Mouse (Mus musculus) CH12.LX (cell line): Measurements from ENCODE around the gene Wnt7a. TPM values are rescaled to one million over a fixed set of nuclear protein-coding genes. Genes with fewer than 3 reads are reported as not detected.

Source experiments
- DNase-seq: peaks from one replicate; pipeline ENCODE4 v3.0.0-alpha.2; 2013; ENCODE audit errors: extremely low read depth
- H3K27ac ChIP-seq: 2 replicates; pipeline ENCODE4 v1.5.1; 2012; ENCODE audit warnings: low read depth, mild to moderate bottlenecking, control low read depth, moderate library complexity; ENCODE audit not compliant: insufficient read depth
- H3K27me3 ChIP-seq: replicated peaks from 2 replicates; pipeline ENCODE3; 2012; ENCODE audit warnings: inconsistent platforms
- H3K36me3 ChIP-seq, 2 experiments: replicated peaks in 1 of 2; 2 replicates each; pipeline versions ENCODE3 to v1.6.1; 2012; ENCODE audit warnings: inconsistent platforms in 1 of 2, low read length in 1 of 2, mild to moderate bottlenecking in 1 of 2, mixed read lengths in 1 of 2, moderate library complexity in 1 of 2; ENCODE audit not compliant: control insufficient read depth in 1 of 2, insufficient read depth in 1 of 2
- H3K4me1 ChIP-seq, 2 experiments: 2 replicates each; pipeline ENCODE4 v1.6.1; 2012; ENCODE audit warnings: inconsistent platforms in 1 of 2, moderate library complexity in 1 of 2; ENCODE audit not compliant: insufficient read depth in 2 of 2, control insufficient read depth in 1 of 2
- H3K4me2 ChIP-seq: 2 replicates; pipeline ENCODE4 v1.6.1; 2012; ENCODE audit warnings: low read depth, mild to moderate bottlenecking, control low read depth; ENCODE audit not compliant: poor library complexity, insufficient read depth, severe bottlenecking
- H3K4me3 ChIP-seq, 3 experiments: fragments of 150-350 bp in 1 of 3; sonication (generic) in 1 of 3; replicated peaks in 1 of 3; 2 replicates each; pipeline versions ENCODE3 to v1.5.1; 2011 to 2012; ENCODE audit warnings: low read depth in 2 of 3, low read length in 2 of 3, mild to moderate bottlenecking in 2 of 3, moderate library complexity in 2 of 3, control low read depth in 1 of 3, improper control_type of control experiment in 1 of 3, inconsistent platforms in 1 of 3, mixed read lengths in 1 of 3; ENCODE audit not compliant: poor library complexity in 1 of 3
- H3K79me2 ChIP-seq: replicated peaks from 2 replicates; pipeline ENCODE4 v1.6.1; 2012; ENCODE audit warnings: mild to moderate bottlenecking, moderate library complexity; ENCODE audit not compliant: control insufficient read depth, poor library complexity, insufficient read depth, severe bottlenecking; ENCODE audit errors: extremely low read depth
- H3K9ac ChIP-seq: 2 replicates; pipeline ENCODE4 v1.6.1; 2012; ENCODE audit warnings: low read depth, mild to moderate bottlenecking, control low read depth, moderate library complexity; ENCODE audit not compliant: insufficient read depth
- H3K9me3 ChIP-seq: replicated peaks from 2 replicates; pipeline ENCODE3; 2012; ENCODE audit warnings: low read length, inconsistent platforms, mixed read lengths
- CHD1 ChIP-seq: IDR thresholded peaks from 2 replicates; pipeline ENCODE4 v1.6.1; 2012; ENCODE audit warnings: low read depth, low read length, improper control_type of control experiment, inconsistent platforms
- CTCF ChIP-seq, 2 experiments: IDR thresholded peaks in 1 of 2; conservative IDR thresholded peaks in 1 of 2; 2 replicates each; pipeline ENCODE4 v1.5.1; 2011 to 2012; ENCODE audit warnings: low read depth in 2 of 2, low read length in 2 of 2, improper control_type of control experiment in 1 of 2, inconsistent platforms in 1 of 2, mild to moderate bottlenecking in 1 of 2, moderate library complexity in 1 of 2
- ELF1 ChIP-seq: IDR thresholded peaks from 2 replicates; pipeline ENCODE4 v1.6.1; 2014; ENCODE audit warnings: low read depth, mild to moderate bottlenecking, inconsistent platforms, low read length, improper control_type of control experiment
- EP300 ChIP-seq: IDR thresholded peaks from 2 replicates; pipeline ENCODE4 v1.6.1; 2011; ENCODE audit warnings: low read length, improper control_type of control experiment
- ETS1 ChIP-seq: conservative IDR thresholded peaks from 2 replicates; pipeline ENCODE4 v1.6.1; 2012; ENCODE audit warnings: low read depth, mild to moderate bottlenecking, inconsistent platforms, low read length, improper control_type of control experiment, moderate library complexity
- GABPA ChIP-seq: IDR thresholded peaks from 2 replicates; pipeline ENCODE4 v1.6.1; 2012; ENCODE audit warnings: low read depth, low read length, improper control_type of control experiment, inconsistent platforms; ENCODE audit not compliant: insufficient replicate concordance
- IRF4 ChIP-seq: IDR thresholded peaks from 2 replicates; pipeline ENCODE4 v1.6.1; 2014; ENCODE audit warnings: low read depth, mild to moderate bottlenecking, inconsistent platforms, low read length, improper control_type of control experiment
- JUND ChIP-seq: conservative IDR thresholded peaks from 2 replicates; pipeline ENCODE4 v1.6.1; 2011; ENCODE audit warnings: low read depth, low read length, improper control_type of control experiment
- KAT2A ChIP-seq: IDR thresholded peaks from 2 replicates; pipeline ENCODE4 v1.6.1; 2012; ENCODE audit warnings: low read length, improper control_type of control experiment, inconsistent platforms; ENCODE audit not compliant: insufficient replicate concordance
- MAFK ChIP-seq: IDR thresholded peaks from 2 replicates; pipeline ENCODE4 v1.6.1; 2011; ENCODE audit warnings: low read length, improper control_type of control experiment; ENCODE audit not compliant: insufficient replicate concordance
- MAX ChIP-seq: IDR thresholded peaks from 2 replicates; pipeline ENCODE4 v1.6.1; 2011; ENCODE audit warnings: low read length, improper control_type of control experiment
- MAZ ChIP-seq: IDR thresholded peaks from 2 replicates; pipeline ENCODE4 v1.6.1; 2012; ENCODE audit warnings: low read depth, mild to moderate bottlenecking, inconsistent platforms, low read length, improper control_type of control experiment, moderate library complexity
- MXI1 ChIP-seq: IDR thresholded peaks from 2 replicates; pipeline ENCODE4 v1.6.1; 2011; ENCODE audit warnings: mild to moderate bottlenecking, low read depth, low read length, improper control_type of control experiment
- NELFE ChIP-seq: IDR thresholded peaks from 2 replicates; pipeline ENCODE4 v1.6.1; 2011; ENCODE audit warnings: low read depth, low read length, improper control_type of control experiment
- PAX5 ChIP-seq: IDR thresholded peaks from 2 replicates; pipeline ENCODE4 v1.6.1; 2012; ENCODE audit warnings: low read length, inconsistent platforms, mixed read lengths
- POLR2AphosphoS2 ChIP-seq: IDR thresholded peaks from 2 replicates; pipeline ENCODE4 v1.6.1; 2011; ENCODE audit warnings: low read depth, low read length, improper control_type of control experiment
- RAD21 ChIP-seq: IDR thresholded peaks from 2 replicates; pipeline ENCODE4 v1.6.1; 2011; ENCODE audit warnings: low read depth, mild to moderate bottlenecking, low read length, improper control_type of control experiment, moderate library complexity
- RCOR1 ChIP-seq: conservative IDR thresholded peaks from 2 replicates; pipeline ENCODE4 v1.6.1; 2012; ENCODE audit warnings: low read depth, mild to moderate bottlenecking, inconsistent platforms, low read length, improper control_type of control experiment
- SIN3A ChIP-seq: IDR thresholded peaks from 2 replicates; pipeline ENCODE4 v1.6.1; 2012; ENCODE audit warnings: low read length, improper control_type of control experiment, inconsistent platforms
- SMC3 ChIP-seq: IDR thresholded peaks from 2 replicates; pipeline ENCODE4 v1.6.1; 2011; ENCODE audit warnings: low read depth, low read length, improper control_type of control experiment
- TCF12 ChIP-seq: IDR thresholded peaks from 2 replicates; pipeline ENCODE4 v1.6.1; 2014; ENCODE audit warnings: low read depth, mild to moderate bottlenecking, inconsistent platforms, low read length, improper control_type of control experiment
- USF1 ChIP-seq: IDR thresholded peaks from 2 replicates; pipeline ENCODE4 v1.6.1; 2014; ENCODE audit warnings: low read depth, mild to moderate bottlenecking, inconsistent platforms, low read length, improper control_type of control experiment
- ZKSCAN1 ChIP-seq: IDR thresholded peaks from 2 replicates; pipeline ENCODE4 v1.6.1; 2012; ENCODE audit warnings: low read depth, inconsistent platforms, low read length, improper control_type of control experiment, borderline replicate concordance
- dilution Hi-C: fragments of 300-500 bp; cut with MboI; formaldehyde crosslinking; loops from 2 replicates; pipeline ENCODE4 v1.14.3; 2020; ENCODE audit warnings: low sequenced_read_pairs; ENCODE audit not compliant: extremely low pct_unique_long_range_greater_than_20kb, extremely low pct_ligation_motif_present
- in situ Hi-C: fragments of 300-500 bp; cut with MboI; formaldehyde crosslinking; loops from 3 replicates; pipeline ENCODE4 v1.14.3; 2019; ENCODE audit warnings: low sequenced_read_pairs, low pct_ligation_motif_present, low pct_unique_long_range_greater_than_20kb, mixed read lengths
- polyA plus RNA-seq: library from polyadenylated mRNA; unstranded; fragments of >175 nt; gene quantifications from 2 replicates; pipeline ENCODE4 v1.2.1, GENCODE M21; 2012; ENCODE audit warnings: low read depth; ENCODE audit not compliant: insufficient read length
- total RNA-seq, 2 experiments: library from RNA; depleted of rRNA; stranded (reverse); fragments of 300-350 nt in 1 of 2; fragments of >200 nt in 1 of 2; gene quantifications; 2 replicates each; pipeline ENCODE4 v1.2.3; 2012 to 2014

The Wnt7a gene
- total and polyA plus RNA-seq, 3 experiments, result not detected

DNA sequence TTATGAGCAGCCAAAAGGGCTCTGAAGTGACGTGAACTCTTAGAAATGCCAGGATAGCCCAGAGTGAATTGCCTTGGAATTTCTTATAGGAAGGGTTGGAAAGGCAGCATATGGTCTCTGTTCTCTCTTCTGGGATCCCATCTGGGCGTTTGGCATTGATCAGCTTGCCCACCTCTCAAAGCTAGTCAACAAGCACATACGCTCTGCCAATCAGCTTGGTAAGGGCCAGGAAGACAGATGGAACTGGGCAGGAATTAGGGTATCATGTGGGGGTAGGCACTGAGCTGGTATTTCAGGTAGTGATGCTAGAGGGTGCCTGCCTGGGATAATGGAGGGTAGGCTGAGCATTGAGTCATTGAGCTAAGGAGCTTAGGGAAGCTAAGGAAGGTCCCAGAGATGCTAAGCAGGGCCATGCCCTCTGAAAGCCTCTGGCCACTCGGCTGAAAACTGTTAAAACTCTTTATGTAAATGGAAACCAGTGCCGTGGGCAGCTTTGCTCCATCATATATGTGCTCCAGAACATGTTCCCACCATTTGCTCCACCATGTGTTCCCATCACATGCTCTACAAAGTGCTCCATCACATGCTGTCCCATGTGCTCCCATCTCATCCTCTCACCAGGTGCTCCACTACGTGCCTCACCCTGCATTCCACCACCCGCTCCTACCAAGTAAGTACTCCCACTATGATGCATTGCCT lies 51.3 kb downstream of the Wnt7a start:
- no peaks in the 10 kb centered on the region for H3K9me3 ChIP-seq
- no peak for DNase-seq
- no peaks in the 10 kb centered on the region for H3K79me2 ChIP-seq
- in situ Hi-C loops (no loop called here), dilution Hi-C loops (no loop called here)
- H3K4me1 ChIP-seq, result no peaks in the 10 kb centered on the region
- no peak overlapping the region for H3K27ac ChIP-seq
- no peak overlapping the region for H3K9ac ChIP-seq
- H3K4me3 ChIP-seq, result no peak overlapping the region
- H3K4me2 ChIP-seq, result no peak overlapping the region
- no peak for TF ChIP-seq SMC3
- TF ChIP-seq ELF1, result no peak
- no peak for TF ChIP-seq MAZ
- no peak for TF ChIP-seq MXI1
- TF ChIP-seq CTCF (conservative IDR thresholded peaks at IDR 0.05 in 1 of 2, IDR thresholded peaks at IDR 0.05 in 1 of 2; ENCODE audit: low read depth in 2 of 2, low read length in 2 of 2), result no peak
- no peak for TF ChIP-seq SIN3A
- no peak for TF ChIP-seq ZKSCAN1
- H3K36me3 ChIP-seq, result no peaks in the 10 kb centered on the region
- peaks cover 99% of the 10 kb centered on the region for H3K27me3 ChIP-seq

- no peak for DNase-seq
- no peaks in the 10 kb centered on the region for H3K36me3 ChIP-seq
- H3K4me1 ChIP-seq, result no peaks in the 10 kb centered on the region
- TF ChIP-seq CHD1 (no peak), GABPA (no peak), USF1 (no peak), MAFK (no peak), NELFE (no peak), MAZ (no peak), IRF4 (no peak), RCOR1 (no peak), KAT2A (no peak), SIN3A (no peak), TCF12 (no peak), MAX (no peak), JUND (no peak), ETS1 (no peak), POLR2AphosphoS2 (no peak), CTCF (conservative IDR thresholded peaks at IDR 0.05 in 1 of 2, IDR thresholded peaks at IDR 0.05 in 1 of 2; ENCODE audit: low read depth in 2 of 2, low read length in 2 of 2) (no peak), RAD21 (no peak), EP300 (no peak), PAX5 (no peak)
- TF ChIP-seq, all 38 proteins: peak for 0
- in situ Hi-C loops, result no loop called here
- Histone ChIP-seq H3K27ac (no peak overlapping the region), H3K4me3 (no peak overlapping the region), H3K27me3 (peaks cover 97% of the 10 kb centered on the region), H3K4me2 (no peak overlapping the region), H3K79me2 (no peaks in the 10 kb centered on the region), H3K9me3 (no peaks in the 10 kb centered on the region), H3K9ac (no peak overlapping the region)
- dilution Hi-C loops, result no loop called here
Measured at GRCm38 (mm10) chr6:91358866-91359656, 52.1 kb downstream of the Wnt7a start.
